Mouse (Mus musculus): Measurements from ENCODE around the gene 2210016L21Rik. TPM values are rescaled to one million over a fixed set of nuclear protein-coding genes. Genes with fewer than 3 reads are reported as not detected.
A peak's percentile ranks its signal among the peaks of the same experiment; 100 is the strongest.

The 2210016L21Rik gene
- total RNA-seq, 2 experiments from 2014 or later: 209 to 211 TPM

DNA sequence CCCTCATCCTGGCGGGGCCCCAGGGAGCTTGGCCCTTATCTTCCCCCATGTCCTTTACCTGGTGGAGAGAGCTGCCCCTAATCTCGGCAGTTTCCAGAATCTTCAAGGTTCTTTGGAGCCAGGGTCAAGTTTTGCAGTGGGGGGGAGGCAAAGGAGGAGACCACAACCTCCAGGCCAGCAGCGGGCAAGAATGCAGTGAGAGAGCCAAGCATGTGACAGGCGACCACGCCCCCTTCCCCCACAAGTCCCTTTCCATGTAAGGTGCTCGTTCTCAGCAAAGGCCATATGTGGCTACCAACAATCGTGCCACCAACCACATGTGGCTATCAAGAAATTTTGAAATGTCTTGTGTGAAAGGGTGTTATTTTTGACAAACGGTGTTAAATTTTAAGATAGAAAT lies 31.2 kb downstream of the 2210016L21Rik start:
- DNase-seq (ENCODE audit: extremely low spot score in 1 of 2, low spot score in 1 of 2): no peak

DNA sequence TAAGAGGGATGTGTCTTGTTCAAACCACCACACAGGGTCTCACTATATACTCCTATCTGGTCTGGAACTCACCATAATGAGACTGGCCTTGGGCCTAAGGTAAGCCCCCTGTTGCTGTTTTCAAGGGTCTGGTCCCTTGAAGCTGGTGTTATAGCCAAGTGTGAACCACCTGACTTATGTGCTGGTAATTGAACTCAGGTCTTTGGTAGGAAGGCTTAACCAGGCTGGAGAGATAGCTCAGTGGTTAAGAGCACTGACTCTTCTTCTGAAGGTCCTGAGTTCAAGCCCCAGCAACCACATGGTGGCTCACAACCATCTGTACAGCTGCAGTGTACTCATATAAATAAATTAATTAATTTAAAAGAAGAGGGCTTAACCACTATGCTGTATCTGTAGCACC lies 35.0 kb downstream of the 2210016L21Rik start:
- DNase-seq (ENCODE audit: extremely low spot score in 1 of 2, low spot score in 1 of 2): no peak

DNA sequence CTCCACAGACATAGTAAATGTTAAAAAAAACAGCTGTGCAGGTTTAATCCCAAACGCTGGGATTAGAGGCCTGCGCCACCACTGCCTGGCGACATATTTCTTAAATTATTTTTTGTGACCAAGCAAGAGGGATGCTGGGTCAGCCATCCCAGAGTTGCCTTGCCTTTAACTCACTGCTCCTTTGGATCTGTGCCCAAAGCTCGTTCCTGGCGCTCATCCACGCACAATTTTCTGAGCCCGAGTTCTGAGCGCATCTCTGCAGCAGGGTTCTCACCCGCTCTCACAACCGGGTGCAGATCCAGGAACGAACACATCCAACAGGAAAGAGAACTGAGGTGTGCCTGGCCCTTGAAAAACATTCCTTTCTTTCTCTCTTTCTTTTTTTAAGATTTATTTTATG lies 36.5 kb downstream of the 2210016L21Rik start:
- DNase-seq (ENCODE audit: extremely low spot score in 1 of 2, low spot score in 1 of 2): peak in 1 of 2 experiments; percentile 8

DNA sequence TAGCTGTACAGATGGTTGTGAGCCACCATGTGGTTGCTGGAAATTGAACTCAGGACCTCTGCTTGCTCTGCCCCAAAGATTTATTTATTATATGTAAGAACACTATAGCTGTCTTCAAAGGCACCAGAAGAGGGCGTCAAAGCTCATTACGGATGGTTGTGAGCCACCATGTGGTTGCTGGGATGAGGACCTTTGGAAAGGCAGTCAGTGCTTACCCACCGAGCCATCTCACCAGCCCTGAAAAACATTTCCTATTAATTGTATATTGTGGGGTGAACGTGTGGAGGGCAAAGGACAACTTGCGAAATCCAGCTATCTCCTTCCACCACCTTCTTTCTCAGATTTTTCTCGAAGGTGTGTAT lies 36.9 kb downstream of the 2210016L21Rik start:
- peak in 1 of 2 experiments; percentile 7 for DNase-seq (ENCODE audit: extremely low spot score in 1 of 2, low spot score in 1 of 2)

DNA sequence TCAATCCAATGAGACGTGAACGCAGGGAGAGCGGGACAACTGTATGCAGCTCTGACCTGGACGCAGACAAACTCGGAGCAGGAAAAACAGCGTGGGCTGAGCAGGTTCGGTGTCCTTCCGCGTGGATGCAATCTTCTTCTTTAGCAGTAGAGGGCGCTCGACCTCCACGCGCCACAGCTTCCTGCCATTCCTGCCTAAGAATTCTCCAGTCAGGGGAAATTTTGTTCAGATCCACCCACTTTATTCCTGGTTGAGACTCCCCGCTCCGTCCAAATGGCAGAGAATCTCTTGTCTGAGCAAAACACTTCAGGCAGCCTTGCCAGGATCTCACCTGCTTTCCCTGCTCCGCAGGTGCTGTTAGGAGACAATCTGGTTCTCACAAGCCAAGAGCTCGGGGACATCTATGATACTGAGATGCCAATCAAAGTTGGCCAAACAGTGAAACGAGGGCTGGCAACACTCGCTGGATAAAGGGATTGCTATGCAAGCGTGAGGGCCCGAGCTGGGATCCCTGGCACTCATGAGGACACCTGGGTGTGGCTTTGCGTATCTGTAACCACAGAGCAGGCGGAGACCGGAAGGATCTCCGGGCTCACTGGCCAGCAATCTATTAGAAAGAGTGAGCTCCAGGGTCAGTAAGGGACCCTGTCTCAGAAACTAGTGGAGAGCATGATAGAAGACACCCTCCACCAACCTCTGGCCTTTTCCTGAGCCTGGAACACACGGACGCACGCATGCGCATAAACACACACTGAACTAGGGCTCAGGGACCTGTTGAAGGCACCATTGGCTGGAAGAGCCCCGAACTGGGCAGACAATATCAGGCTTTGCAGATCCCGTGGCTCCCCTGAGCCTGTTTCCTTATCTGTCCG lies 37.5 kb downstream of the 2210016L21Rik start:
- DNase-seq (ENCODE audit: extremely low spot score in 1 of 2, low spot score in 1 of 2): peak; percentile 66 to 67

DNA sequence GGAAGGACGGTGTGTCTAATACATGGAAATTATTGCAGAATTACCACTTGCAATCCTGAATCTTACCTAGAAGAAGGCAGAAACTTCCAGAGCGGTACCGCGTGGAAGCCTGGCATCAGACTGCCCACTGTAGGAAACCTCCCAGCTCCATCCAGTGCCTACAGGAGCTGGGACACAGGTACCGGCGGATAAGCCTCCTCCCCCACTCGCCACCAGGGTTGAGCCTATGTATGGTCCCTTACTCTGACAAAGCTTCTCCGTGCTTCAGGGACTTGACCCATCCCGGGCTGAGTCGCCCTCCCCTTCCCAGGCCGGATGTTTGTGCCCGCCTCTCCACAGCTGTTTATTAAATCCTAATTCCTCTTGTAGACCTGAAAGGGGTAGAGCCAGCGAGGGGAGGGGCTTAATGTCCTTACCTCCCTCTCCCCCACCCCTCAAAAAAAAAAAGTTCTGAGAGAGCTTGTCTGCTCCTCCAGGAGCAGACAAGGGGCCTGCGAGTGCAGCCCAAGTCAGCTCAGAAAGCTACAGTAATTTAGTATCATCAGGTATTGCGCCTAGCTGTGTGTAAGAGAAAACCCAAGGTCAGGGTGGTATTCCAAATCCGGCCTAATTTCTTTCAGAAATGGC lies 38.3 kb downstream of the 2210016L21Rik start:
- DNase-seq (ENCODE audit: extremely low spot score in 1 of 2, low spot score in 1 of 2): no peak

DNA sequence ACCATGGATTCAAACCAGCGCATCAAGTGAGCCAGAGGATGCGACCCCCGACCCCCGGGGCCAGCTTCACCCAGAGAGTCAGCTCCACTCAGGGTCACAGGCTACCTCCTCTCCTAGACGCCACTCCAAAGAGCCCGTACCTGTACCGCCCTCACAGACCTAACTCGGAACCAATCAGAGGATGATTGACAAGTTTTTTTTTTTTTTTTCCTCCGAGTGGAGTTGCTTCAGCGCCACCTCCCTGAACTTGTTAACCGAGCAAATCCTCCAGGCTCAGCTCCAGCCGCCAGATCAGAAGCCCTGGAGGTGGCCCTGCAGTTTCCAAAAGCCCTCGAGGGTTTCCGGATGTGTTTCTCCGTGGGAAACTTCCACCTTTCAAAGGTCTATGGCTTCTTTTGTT lies 40.0 kb downstream of the 2210016L21Rik start:
- DNase-seq (ENCODE audit: extremely low spot score in 1 of 2, low spot score in 1 of 2): no peak

DNA sequence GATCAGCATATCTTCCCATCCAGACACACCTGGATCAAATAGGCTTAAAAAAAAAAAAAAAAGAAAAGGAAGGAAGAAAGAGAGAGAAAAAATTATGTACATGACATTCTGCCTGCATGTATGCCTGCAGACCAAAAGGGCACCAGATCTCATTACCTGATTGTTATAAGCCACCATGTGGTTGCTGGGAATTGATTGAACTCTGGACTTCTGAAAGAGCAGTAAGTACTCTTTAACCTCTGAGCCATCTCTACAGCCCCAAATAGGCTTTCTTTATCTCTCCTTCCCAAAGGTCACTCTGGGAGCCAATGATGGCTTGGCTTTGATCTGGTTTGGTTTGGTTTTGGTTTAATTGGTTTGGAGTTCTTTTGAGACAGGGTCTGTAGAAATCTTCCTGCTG lies 43.1 kb downstream of the 2210016L21Rik start:
- DNase-seq (ENCODE audit: extremely low spot score in 1 of 2, low spot score in 1 of 2): no peak

DNA sequence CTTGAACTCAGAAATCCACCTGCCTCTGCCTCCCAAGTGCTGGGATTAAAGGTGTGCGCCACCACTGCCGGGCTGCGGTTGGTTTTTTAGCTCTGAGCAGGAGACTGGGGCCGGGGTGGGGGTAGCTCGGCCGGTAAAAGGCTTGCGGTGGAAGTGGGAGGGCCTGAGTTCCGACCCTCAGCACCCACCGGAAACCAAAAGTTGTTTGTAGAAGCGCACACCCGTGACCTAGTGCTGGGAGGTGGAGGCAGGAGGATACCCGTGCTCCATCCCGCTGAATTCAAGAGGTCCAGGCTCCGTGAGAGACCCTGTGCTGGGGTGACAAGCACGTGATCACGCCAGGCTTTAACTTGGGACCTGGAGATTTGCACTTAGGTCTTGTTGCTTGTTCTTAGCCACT lies 54.5 kb downstream of the 2210016L21Rik start:
- DNase-seq (ENCODE audit: extremely low spot score in 1 of 2, low spot score in 1 of 2): no peak

DNA sequence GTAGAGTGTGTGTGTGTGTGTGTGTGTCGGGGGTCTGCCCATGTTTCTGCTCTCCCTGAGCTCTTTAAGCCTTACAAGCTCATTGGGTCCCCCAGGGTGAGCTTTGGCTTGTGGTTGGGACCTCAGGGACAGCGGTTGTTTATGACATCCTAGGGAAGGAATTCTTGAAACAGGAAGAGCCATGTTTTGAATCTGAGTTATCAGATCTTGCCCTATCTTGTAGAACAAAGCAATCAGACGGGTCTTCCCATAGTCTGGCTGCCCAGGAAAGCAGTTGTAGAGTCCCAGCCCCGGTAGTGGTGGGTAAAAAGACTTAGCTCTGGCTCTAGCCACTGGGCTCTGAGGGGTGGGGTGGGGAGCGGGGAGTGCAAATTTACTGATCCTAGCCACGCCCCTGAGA lies 55.4 kb downstream of the 2210016L21Rik start:
- no peak for DNase-seq (ENCODE audit: extremely low spot score in 1 of 2, low spot score in 1 of 2)

Other genes with a start within 250 kb of the 2210016L21Rik start
- gene Tchp, start 234.4 kb upstream of the 2210016L21Rik start, total RNA-seq (2021): 10 to 100 TPM in 1 of 2 experiments, 1 to 10 TPM in 1; 9.3 to 14.4 TPM
- gene Ankrd13a, start 167.5 kb upstream of the 2210016L21Rik start, total RNA-seq (2021): 10 to 100 TPM; 41.1 to 43.1 TPM
- gene Git2, start 166.6 kb upstream of the 2210016L21Rik start, total RNA-seq (2021): 10 to 100 TPM; 35.9 to 47.2 TPM
- gene 1500011B03Rik, start 118.7 kb upstream of the 2210016L21Rik start, total RNA-seq (2021): 100 to 1,000 TPM; 162 to 172 TPM
- gene 4930519G04Rik, start 88.5 kb upstream of the 2210016L21Rik start, total RNA-seq (2021): not detected
- gene Gm9936, start 83.5 kb upstream of the 2210016L21Rik start, total RNA-seq (2021): under 1 TPM; 0.75 to 0.84 TPM
- gene Oasl2, start 45.2 kb upstream of the 2210016L21Rik start, total RNA-seq (2021): 1 to 10 TPM; 1.8 to 1.9 TPM
- not detected for gene Oasl1, start 18.9 kb upstream of the 2210016L21Rik start, total RNA-seq (2021)
- not detected for gene Hnf1a, start 28.9 kb downstream of the 2210016L21Rik start, total RNA-seq (2021)
- gene Sppl3, start 69.0 kb downstream of the 2210016L21Rik start, total RNA-seq (2021): 10 to 100 TPM; 84.7 to 85.9 TPM
- not detected for gene Gm10401, start 156.1 kb downstream of the 2210016L21Rik start, total RNA-seq (2021)
- 1 to 10 TPM; 8.0 to 8.1 TPM for gene Acads, start 177.2 kb downstream of the 2210016L21Rik start, total RNA-seq (2021)
- gene Unc119b, start 192.8 kb downstream of the 2210016L21Rik start, total RNA-seq (2021): 10 to 100 TPM; 26.8 to 30.9 TPM
- gene Mlec, start 216.0 kb downstream of the 2210016L21Rik start, total RNA-seq (2021): 10 to 100 TPM; 75.6 to 86.5 TPM

Data from layer of hippocampus, postnatal 25 days (tissue).